Mouse (Mus musculus) bone marrow macrophage, adult 2 months (primary cell): ENCODE results near the gene Prpsap1.

Source experiments
- CTCF ChIP-seq: IDR thresholded peaks from 2 replicates; pipeline ENCODE4 v1.5.1; 2012; ENCODE audit warnings: low read depth, mild to moderate bottlenecking, low read length, moderate library complexity
- POLR2A ChIP-seq: IDR thresholded peaks from 2 replicates; pipeline ENCODE4 v1.6.1; 2012; ENCODE audit warnings: mild to moderate bottlenecking, low read depth, low read length, borderline replicate concordance

GRCm38 (mm10) chr11:116432127-116432526 is 61.9 kb downstream of the Prpsap1 start:
- no peak for TF ChIP-seq CTCF
- TF ChIP-seq POLR2A, result no peak
